Mouse (Mus musculus) G1E (cell line): ENCODE measurements around the gene Rhox11. TPM values are rescaled to one million over a fixed set of nuclear protein-coding genes. Genes with fewer than 3 reads are reported as not detected.
"Not testable (repeated sequence)": the region's sequence is repeated elsewhere in the genome, so short reads cannot be mapped to it uniquely, and the experiment has no call there.

Source experiments
- ATAC-seq: 2 replicates; pipeline ENCODE4 v1.8.0; 2016; ENCODE audit warnings: mild to moderate bottlenecking; ENCODE audit not compliant: insufficient number of reproducible peaks, poor library complexity, low FRiP score, severe bottlenecking; ENCODE audit errors: extremely low read depth
- DNase-seq: peaks from one replicate; pipeline ENCODE4 v3.0.0; 2012; ENCODE audit warnings: low spot score
- H3K27me3 ChIP-seq: 2 replicates; pipeline ENCODE4 v1.6.1; 2012; ENCODE audit warnings: mild to moderate bottlenecking, low read length, inconsistent platforms; ENCODE audit not compliant: insufficient read depth
- H3K36me3 ChIP-seq: replicated peaks from 2 replicates; pipeline ENCODE3; 2012; ENCODE audit warnings: mild to moderate bottlenecking, inconsistent platforms
- H3K4me1 ChIP-seq: 2 replicates; pipeline ENCODE4 v1.6.1; 2012; ENCODE audit warnings: low read depth, low read length, inconsistent platforms, mixed read lengths; ENCODE audit not compliant: insufficient read depth
- H3K4me3 ChIP-seq: 2 replicates; pipeline ENCODE4 v1.5.1; 2012; ENCODE audit warnings: low read depth, mild to moderate bottlenecking, inconsistent platforms, low read length, moderate library complexity, mixed read lengths
- H3K9me3 ChIP-seq: replicated peaks from 2 replicates; pipeline ENCODE4 v1.6.1; 2012; ENCODE audit warnings: inconsistent platforms
- CTCF ChIP-seq: IDR thresholded peaks from 2 replicates; pipeline ENCODE4 v1.5.1; 2012; ENCODE audit warnings: low read depth, low read length, inconsistent platforms, mixed read lengths
- GATA1 ChIP-seq: IDR thresholded peaks from 2 replicates; pipeline ENCODE4 v1.6.1; 2012; ENCODE audit warnings: borderline replicate concordance, low read length, inconsistent platforms, mixed read lengths
- GATA2 ChIP-seq: IDR thresholded peaks from 2 replicates; pipeline ENCODE4 v1.6.1; 2012; ENCODE audit warnings: low read depth, low read length, inconsistent platforms, borderline replicate concordance
- POLR2AphosphoS5 ChIP-seq: IDR thresholded peaks from 2 replicates; pipeline ENCODE4 v1.6.1; 2012; ENCODE audit warnings: low read depth, low read length, inconsistent platforms; ENCODE audit not compliant: insufficient replicate concordance
- TAL1 ChIP-seq: conservative IDR thresholded peaks from 2 replicates; pipeline ENCODE4 v1.6.1; 2012; ENCODE audit warnings: low read depth, low read length, inconsistent platforms, mixed read lengths
- polyA plus RNA-seq: library from polyadenylated mRNA; stranded (reverse); fragments of >175 nt; gene quantifications from 2 replicates; pipeline ENCODE4 v1.2.3, GENCODE M21; 2012
- total RNA-seq, 2 experiments: library from RNA; stranded (forward) in 1 of 2; stranded (reverse) in 1 of 2; fragments of 200-1000 nt in 1 of 2; fragments of >200 nt in 1 of 2; fragmentation: Nextera tagmentation in 1 of 2; gene quantifications; 2 replicates each; pipeline ENCODE4 v1.2.3; 2014 to 2017

Gene Rhox11
- total and polyA plus RNA-seq, 3 experiments, result not detected

- no peaks in the 10 kb centered on the region for H3K27me3 ChIP-seq
- TF ChIP-seq GATA1, result no peak
- no peak for TF ChIP-seq GATA2
- DNase-seq, result no peak
- no peaks in the 10 kb centered on the region for H3K4me1 ChIP-seq
- H3K9me3 ChIP-seq, result no peaks in the 10 kb centered on the region
- H3K36me3 ChIP-seq, result no peaks in the 10 kb centered on the region
- no peak for ATAC-seq
- H3K4me3 ChIP-seq, result no peak overlapping the region
Observed at GRCm38 (mm10) chrX:38061544-38061943, 23.4 kb downstream of the Rhox11 start.

GRCm38 (mm10) chrX:38043014-38043413 lies 41.9 kb downstream of the Rhox11 start, which contains the start of gene Btg1-ps2:
TSS of gene Btg1-ps2 (minus strand) at chrX:38043114.
- not testable (repeated sequence) for DNase-seq, H3K4me1 ChIP-seq, H3K27me3 ChIP-seq, H3K9me3 ChIP-seq, ATAC-seq, H3K36me3 ChIP-seq, H3K4me3 ChIP-seq

- no peaks in the 10 kb centered on the region for H3K36me3 ChIP-seq
- TF ChIP-seq TAL1 (no peak), POLR2AphosphoS5 (no peak), GATA1 (no peak), CTCF (no peak), GATA2 (no peak)
- no peaks in the 10 kb centered on the region for H3K27me3 ChIP-seq
- DNase-seq (no peak), ATAC-seq (no peak)
- no peaks in the 10 kb centered on the region for H3K4me1 ChIP-seq
- H3K9me3 ChIP-seq, result no peaks in the 10 kb centered on the region
- H3K4me3 ChIP-seq, result no peak overlapping the region
Observed at GRCm38 (mm10) chrX:38039666-38040065, 45.3 kb downstream of the Rhox11 start.

- Histone ChIP-seq H3K4me1 (no peaks in the 10 kb centered on the region), H3K9me3 (no peaks in the 10 kb centered on the region), H3K27me3 (no peaks in the 10 kb centered on the region), H3K4me3 (no peak overlapping the region), H3K36me3 (no peaks in the 10 kb centered on the region)
- no peak for ATAC-seq
- DNase-seq, result no peak
- TF ChIP-seq POLR2AphosphoS5 (no peak), TAL1 (no peak), CTCF (no peak), GATA2 (no peak), GATA1 (no peak)
Observed at GRCm38 (mm10) chrX:38033841-38034240, 51.1 kb downstream of the Rhox11 start.

Other genes starting within 250 kb of the Rhox11 start
- 44.2 TPM in 1 of 2 replicates, not detected in the other for gene Rhox8, start 206.2 kb downstream of the Rhox11 start, total RNA-seq (2014; fragmentation: Nextera tagmentation)
- not detected in 2 replicates for gene Rhox8, start 206.2 kb downstream of the Rhox11 start, total RNA-seq (2017)
- not detected in 2 replicates for gene Rhox8, start 206.2 kb downstream of the Rhox11 start, polyA plus RNA-seq
- gene Rhox7b, start 187.9 kb downstream of the Rhox11 start, total RNA-seq (2014; fragmentation: Nextera tagmentation), result not detected in 2 replicates
- not detected in 2 replicates for gene Rhox7b, start 187.9 kb downstream of the Rhox11 start, total RNA-seq (2017)
- not detected in 2 replicates for gene Rhox7b, start 187.9 kb downstream of the Rhox11 start, polyA plus RNA-seq
- gene Rhox9, start 183.4 kb downstream of the Rhox11 start, total RNA-seq (2014; fragmentation: Nextera tagmentation), result not detected in 2 replicates
- 0.16 TPM in 1 of 2 replicates, not detected in the other for gene Rhox9, start 183.4 kb downstream of the Rhox11 start, total RNA-seq (2017)
- not detected in 2 replicates for gene Rhox9, start 183.4 kb downstream of the Rhox11 start, polyA plus RNA-seq
- not detected in 2 replicates for gene Btg1-ps1, start 66.3 kb downstream of the Rhox11 start, total RNA-seq (2014; fragmentation: Nextera tagmentation)
- gene Btg1-ps1, start 66.3 kb downstream of the Rhox11 start, total RNA-seq (2017), result not detected in 2 replicates
- gene Btg1-ps1, start 66.3 kb downstream of the Rhox11 start, polyA plus RNA-seq, result not detected in 2 replicates
- gene Btg1-ps2, start 42.0 kb downstream of the Rhox11 start, total RNA-seq (2014; fragmentation: Nextera tagmentation), result not detected in 2 replicates
- not detected in 2 replicates for gene Btg1-ps2, start 42.0 kb downstream of the Rhox11 start, total RNA-seq (2017)
- gene Btg1-ps2, start 42.0 kb downstream of the Rhox11 start, polyA plus RNA-seq, result not detected in 2 replicates
- gene Rhox10, start 18.7 kb downstream of the Rhox11 start, total RNA-seq (2014; fragmentation: Nextera tagmentation), result not detected in 2 replicates
- gene Rhox10, start 18.7 kb downstream of the Rhox11 start, total RNA-seq (2017), result not detected in 2 replicates
- not detected in 2 replicates for gene Rhox10, start 18.7 kb downstream of the Rhox11 start, polyA plus RNA-seq
- gene Rhox12, start 25.8 kb upstream of the Rhox11 start, total RNA-seq (2014; fragmentation: Nextera tagmentation), result not detected in 2 replicates
- not detected in 2 replicates for gene Rhox12, start 25.8 kb upstream of the Rhox11 start, total RNA-seq (2017)
- gene Rhox12, start 25.8 kb upstream of the Rhox11 start, polyA plus RNA-seq, result not detected in 2 replicates
- gene Rhox13, start 36.1 kb upstream of the Rhox11 start, total RNA-seq (2014; fragmentation: Nextera tagmentation), result not detected in 2 replicates
- gene Rhox13, start 36.1 kb upstream of the Rhox11 start, total RNA-seq (2017), result not detected in 2 replicates
- not detected in 2 replicates for gene Rhox13, start 36.1 kb upstream of the Rhox11 start, polyA plus RNA-seq
- gene Zbtb33, start 104.7 kb upstream of the Rhox11 start, total RNA-seq (2014; fragmentation: Nextera tagmentation), result 57.7 and 69.4 TPM in 2 replicates
- gene Zbtb33, start 104.7 kb upstream of the Rhox11 start, total RNA-seq (2017), result 32.2 and 32.9 TPM in 2 replicates
- gene Zbtb33, start 104.7 kb upstream of the Rhox11 start, polyA plus RNA-seq, result 2.6 and 2.8 TPM in 2 replicates
- gene Tmem255a, start 167.3 kb upstream of the Rhox11 start, total RNA-seq (2014; fragmentation: Nextera tagmentation), result not detected in 2 replicates
- 0.11 and 0.12 TPM in 2 replicates for gene Tmem255a, start 167.3 kb upstream of the Rhox11 start, total RNA-seq (2017)
- gene Tmem255a, start 167.3 kb upstream of the Rhox11 start, polyA plus RNA-seq, result not detected in 2 replicates
- gene Atp1b4, start 231.0 kb upstream of the Rhox11 start, total RNA-seq (2014; fragmentation: Nextera tagmentation), result not detected in 2 replicates
- gene Atp1b4, start 231.0 kb upstream of the Rhox11 start, total RNA-seq (2017), result 0.16 TPM in 1 of 2 replicates, not detected in the other
- gene Atp1b4, start 231.0 kb upstream of the Rhox11 start, polyA plus RNA-seq, result not detected in 2 replicates